ENCODE assay signal across 8 mouse cellular contexts in the genomic region with DNA sequence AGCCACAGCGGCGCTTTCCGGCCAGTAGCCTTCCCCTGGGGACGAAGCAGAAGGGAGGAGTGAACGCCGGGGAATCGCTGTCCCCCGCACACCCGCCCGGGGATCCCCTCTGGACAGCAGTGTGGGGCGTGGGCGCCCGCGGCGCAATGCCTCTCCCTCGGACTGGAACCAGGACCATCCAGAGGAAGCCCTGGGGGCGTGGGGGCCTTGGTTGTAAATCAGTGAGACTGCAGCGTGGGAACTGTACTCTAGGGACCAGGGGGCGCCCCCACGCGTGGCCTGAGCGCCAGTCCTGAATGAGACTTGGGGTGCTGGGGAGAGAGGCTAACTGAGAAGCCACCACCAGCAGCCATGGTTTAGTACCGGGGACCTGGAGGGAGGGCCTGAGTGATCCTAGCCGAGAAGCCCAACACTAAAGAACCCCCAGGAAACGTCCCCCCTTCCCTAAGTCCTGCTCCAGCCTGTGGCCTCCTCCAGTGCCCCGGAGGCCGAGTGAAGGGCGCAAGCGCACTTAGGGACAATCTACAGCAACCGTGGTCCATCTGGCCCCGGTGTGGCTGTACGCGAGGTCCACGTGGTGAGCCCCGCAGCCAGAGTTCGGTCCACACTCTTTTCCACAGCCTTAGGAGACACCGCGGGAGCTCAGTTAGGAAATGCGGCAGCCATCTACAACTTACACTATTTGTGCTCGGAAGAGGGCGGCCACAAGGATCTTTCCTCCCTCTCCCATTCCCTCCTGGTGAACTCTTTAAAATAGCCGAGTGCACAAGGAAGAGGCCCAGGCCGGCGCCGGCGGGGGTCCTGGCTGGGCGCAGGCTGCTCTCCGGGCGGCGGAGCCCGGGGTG. TPM values are rescaled to one million over a fixed set of nuclear protein-coding genes. Genes with fewer than 3 reads are reported as not detected.
A peak's percentile ranks its signal among the peaks of the same experiment; 100 is the strongest.
DNase-seq lines count a peak whose midpoint lies in the region; ATAC-seq and TF ChIP-seq lines count a peak whose summit lies in the region.

No protein-coding gene starts in this region.

- peaks cover 37% of the 10 kb centered on the region for H3K27me3 ChIP-seq in forebrain, embryonic 13.5 days
- no peaks in the 10 kb centered on the region for H3K27me3 ChIP-seq in small intestine, adult 2 months (ENCODE audit: control insufficient read depth, insufficient read depth, low read length)

- H3K9me3 ChIP-seq in ES-E14 (ENCODE audit: control insufficient read depth, insufficient read depth, low read depth, low read length) = no peaks in the 10 kb centered on the region
- H3K9me3 ChIP-seq in forebrain, embryonic 13.5 days (replicated peaks) = no peaks in the 10 kb centered on the region

- peak overlapping the region; percentile 90 to 96 for H3K4me3 ChIP-seq in ES-E14 (ENCODE audit: insufficient read depth in 1 of 2, low read depth in 1 of 2, low read length in 2 of 2, poor library complexity in 1 of 2, severe bottlenecking in 1 of 2)
- peak overlapping the region; percentile 93 for H3K4me3 ChIP-seq in forebrain, embryonic 13.5 days
- peak overlapping the region; percentile 96 for H3K4me3 ChIP-seq in small intestine, adult 2 months (ENCODE audit: low read depth, low read length)

- peaks cover 11 to 12% of the 10 kb centered on the region in 2 experiments; a peak in 2 of 4 replicates for H3K4me1 ChIP-seq in ES-E14 (ENCODE audit: control insufficient read depth in 2 of 2, insufficient read depth in 2 of 2, low read length in 2 of 2, poor library complexity in 1 of 2)
- peaks cover 58% of the 10 kb centered on the region for H3K4me1 ChIP-seq in forebrain, embryonic 13.5 days
- peaks cover 3% of the 10 kb centered on the region; the same call in 1 of the 2 replicates for H3K4me1 ChIP-seq in small intestine, adult 2 months (ENCODE audit: control insufficient read depth, insufficient read depth, insufficient read length, low read length)

- intact Hi-C loops in heart, postnatal 25 days (cut with DNase I) = loop anchor here (5.0 to 10.0 kb wide), 5 partner anchors 132 to 591 kb away; a partner anchor contains a TSS
- intact Hi-C loops in left cerebral cortex, postnatal 25 days (cut with DNase I) = loop anchor here (1.0 kb wide), 1 partner anchor 12 kb away; no protein-coding TSS in a partner anchor

- H3K27ac ChIP-seq in ES-E14 (ENCODE audit: insufficient read depth, low read depth, low read length, poor library complexity, severe bottlenecking) = peak overlapping the region; percentile 65
- H3K27ac ChIP-seq in forebrain, embryonic 13.5 days = peak overlapping the region; percentile 99
- peak overlapping the region; percentile 92 for H3K27ac ChIP-seq in small intestine, adult 2 months (ENCODE audit: insufficient read depth, low read depth, low read length)

- WGBS in forebrain, embryonic 13.5 days = under 1% methylated on average over 51 of the region's 51 CpGs
- under 1% methylated on average over 51 of the region's 51 CpGs for WGBS in small intestine, adult 2 months

- peaks cover 6% of the 10 kb centered on the region; the same call in 1 of the 2 replicates for H3K36me3 ChIP-seq in ES-E14 (ENCODE audit: control insufficient read depth, insufficient read depth, low read length, poor library complexity, severe bottlenecking)
- peaks cover 4% of the 10 kb centered on the region; the same call in 1 of the 2 replicates for H3K36me3 ChIP-seq in forebrain, embryonic 13.5 days (ENCODE audit: poor library complexity, severe bottlenecking)
- H3K36me3 ChIP-seq in small intestine, adult 2 months (ENCODE audit: control insufficient read depth, insufficient read depth, low read length) = no peaks in the 10 kb centered on the region; the same call in 1 of the 2 replicates

- ATAC-seq in forebrain, embryonic 13.5 days = no peak
- 0 out of 2 replicates have a peak, but pooled peaks have one; percentile 3 for ATAC-seq in megakaryocyte progenitor cell, adult 5-6 weeks (replicated peaks; ENCODE audit: poor library complexity)

- no peak for TF ChIP-seq POLR2A in small intestine, adult 2 months (IDR thresholded peaks at IDR 0.05; ENCODE audit: low read depth, low read length)

- TF ChIP-seq CTCF in small intestine, adult 2 months (IDR thresholded peaks at IDR 0.05; ENCODE audit: extremely low read depth, insufficient read length, insufficient replicate concordance, low read depth, low read length) = no peak

- H3K9ac ChIP-seq in ES-E14 (ENCODE audit: insufficient read depth, low read depth, low read length, poor library complexity, severe bottlenecking) = peak overlapping the region; percentile 88
- peak overlapping the region; percentile 97 for H3K9ac ChIP-seq in forebrain, embryonic 13.5 days

- in situ Hi-C loops in ES-E14 (cut with MboI; ENCODE audit: low sequenced_read_pairs in 2 of 2, unreplicated experiment in 2 of 2) = no loop called here

- peak overlapping the region; percentile 99 for H3K4me2 ChIP-seq in forebrain, embryonic 13.5 days

- no peak for DNase-seq in ES-E14 (ENCODE audit: low read depth, low spot score)
- peak; percentile 67 for DNase-seq in brain, adult 2 months (ENCODE audit: low read depth, low spot score)
- peak; percentile 38 for DNase-seq in heart, postnatal 25 days (ENCODE audit: low spot score)
- peak; percentile 53 to 60 for DNase-seq in left cerebral cortex, postnatal 25 days (ENCODE audit: low spot score in 2 of 2)
- no peak for DNase-seq in layer of hippocampus, adult 8-10 months (ENCODE audit: low spot score in 2 of 2)

TF ChIP-seq in ES-E14, 5 proteins besides CTCF, POLR2A, EP300 and RAD21:
- TF ChIP-seq ZC3H11A (IDR thresholded peaks at IDR 0.05; ENCODE audit: borderline replicate concordance, low read depth, low read length) = no peak
- TF ChIP-seq HCFC1 (IDR thresholded peaks at IDR 0.05; ENCODE audit: borderline replicate concordance, insufficient read depth, low read length) = no peak
- TF ChIP-seq MAFK (IDR thresholded peaks at IDR 0.05; ENCODE audit: insufficient read depth, low read depth, low read length) = no peak
- no peak for TF ChIP-seq ZNF384 (IDR thresholded peaks at IDR 0.05; ENCODE audit: low read depth, low read length)
- TF ChIP-seq CHD2 (IDR thresholded peaks at IDR 0.05; ENCODE audit: low read depth, low read length) = no peak

RNA-seq across cellular contexts. Expression of a gene that starts 9.4 kb away (rescaled TPM):
- total RNA-seq in ES-E14 (2012; rRNA removed) = 21.6 and 63.8 TPM in 2 replicates
- 11.3 and 16.0 TPM in 2 replicates for polyA plus RNA-seq in forebrain, embryonic 13.5 days (2015; fragmentation: Nextera tagmentation; extraction: Ambion mirVana)
- 10 to 100 TPM; 12.4 to 14.9 TPM for total RNA-seq in heart, postnatal 25 days (2021)
- total RNA-seq in left cerebral cortex, postnatal 25 days (2021) = 10 to 100 TPM; 44.5 to 48.0 TPM
- 8.6 and 11.6 TPM in 2 replicates for total RNA-seq in megakaryocyte progenitor cell, adult 5-6 weeks (2015)
- 6.5 TPM in 2 replicates for total RNA-seq in megakaryocyte progenitor cell, adult 5-6 weeks (2017)
- 9.1 and 20.5 TPM in 2 replicates for polyA plus RNA-seq in small intestine, adult 2 months (2012; rRNA removed)
- 10 to 100 TPM; 43.2 to 67.4 (median 50.6) TPM for total RNA-seq in layer of hippocampus, adult 8-10 months (2022)

Comparison
In these comparisons a context has a peak if more than half of its experiments do, and no peak if none do; other contexts are left out.
1. DNase-seq: peak in brain, adult 2 months (single experiment), heart, postnatal 25 days (single experiment) and left cerebral cortex, postnatal 25 days (2 of 2); none in ES-E14 (single experiment) and layer of hippocampus, adult 8-10 months (0 of 2).
2. Peak in every context shown above with its lines, with median percentiles within 50 percentile points of each other: H3K27ac ChIP-seq and H3K4me3 ChIP-seq.